Mouse (Mus musculus) lung, embryonic 14.5 days (tissue): Measurements from ENCODE around the gene Parp3. TPM values are rescaled to one million over a fixed set of nuclear protein-coding genes. Genes with fewer than 3 reads are reported as not detected.

Experiments used
- ATAC-seq: fragments of 200-750 bp; cut with Nextera tagmentation; 2 replicates; pipeline ENCODE4 v1.8.0; 2017; ENCODE audit warnings: mild to moderate bottlenecking, moderate TSS enrichment, moderate library complexity; ENCODE audit not compliant: insufficient read depth
- DNase-seq: peaks from one replicate; pipeline ENCODE4 v3.0.0-alpha.2; 2015
- H3K27ac ChIP-seq: fragments of 300-500 bp; sonication (generic); 2 replicates; pipeline ENCODE4 v1.5.1; 2014; ENCODE audit warnings: low read depth, mild to moderate bottlenecking, moderate library complexity
- H3K27me3 ChIP-seq: fragments of 300-500 bp; sonication (generic); 2 replicates; pipeline ENCODE4 v1.6.1; 2014; ENCODE audit warnings: low read length, control low read depth; ENCODE audit not compliant: insufficient read depth
- H3K36me3 ChIP-seq: fragments of 300-500 bp; sonication (generic); 2 replicates; pipeline ENCODE4 v1.6.1; 2014; ENCODE audit warnings: control low read depth; ENCODE audit not compliant: insufficient read depth
- H3K4me1 ChIP-seq: fragments of 300-500 bp; sonication (generic); 2 replicates; pipeline ENCODE4 v1.6.1; 2014; ENCODE audit warnings: antibody characterized with exemption, control low read depth; ENCODE audit not compliant: insufficient read depth
- H3K4me2 ChIP-seq: fragments of 300-500 bp; sonication (generic); 2 replicates; pipeline ENCODE4 v1.6.1; 2014; ENCODE audit warnings: mild to moderate bottlenecking
- H3K4me3 ChIP-seq: fragments of 300-500 bp; sonication (generic); 2 replicates; pipeline ENCODE4 v1.5.1; 2014; ENCODE audit warnings: low read depth, low read length
- H3K9ac ChIP-seq: fragments of 300-500 bp; sonication (generic); 2 replicates; pipeline ENCODE4 v1.6.1; 2014
- H3K9me3 ChIP-seq: fragments of 300-500 bp; sonication (generic); 2 replicates; pipeline ENCODE4 v1.6.1; 2016; ENCODE audit warnings: low read depth, low read length, control low read depth
- CTCF ChIP-seq: IDR thresholded peaks from 2 replicates; pipeline ENCODE4 v1.5.1; 2016; ENCODE audit warnings: antibody characterized with exemption, low read depth
- WGBS: fragments of 180-500 bp; shearing (Covaris S2); extraction: QIAGEN DNeasy Blood & Tissue Kit; methylation state at CpG from one replicate; pipeline ENCODE4 v1.1.7; 2014; 5-methylcytosine and 5-hydroxymethylcytosine counted together
- polyA plus RNA-seq: library from polyadenylated mRNA; unstranded; fragments of >200 nt; fragmentation: Nextera tagmentation; extraction: Ambion mirVana; gene quantifications from 2 replicates; pipeline ENCODE4 v1.2.1, GENCODE M21; 2014

Parp3 gene
- polyA plus RNA-seq, 1 experiment from 2014 or later = 2.4 TPM

DNA sequence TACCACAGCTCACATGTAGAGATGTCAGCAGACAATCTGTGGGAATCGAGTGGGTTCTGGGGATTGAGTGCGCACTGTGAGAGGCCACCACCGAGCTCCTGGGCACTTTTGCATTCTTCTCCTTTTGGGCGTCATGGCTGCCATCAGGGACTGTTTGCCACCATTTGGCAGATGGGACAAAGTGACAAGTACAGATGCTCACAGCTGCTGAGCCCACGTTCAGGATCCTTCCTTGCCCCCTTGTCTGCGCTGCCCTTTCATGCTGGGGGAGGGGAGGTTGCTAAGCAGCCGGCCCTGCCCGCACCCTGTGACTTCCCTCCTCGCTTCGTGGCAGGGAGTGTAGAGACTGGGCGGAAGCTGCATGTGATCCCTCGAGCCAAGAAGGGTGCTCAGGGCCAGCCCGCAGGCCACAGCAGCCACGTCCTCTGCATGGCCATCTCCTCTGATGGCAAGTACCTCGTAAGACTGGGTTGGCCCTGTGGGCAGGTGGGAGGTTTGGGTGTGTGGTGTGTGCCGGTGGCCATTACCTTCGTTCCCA, 5.9 kb upstream of the Parp3 start:
- DNase-seq (no peak), ATAC-seq (no peak)
- Histone ChIP-seq H3K36me3 (peaks cover 56% of the 10 kb centered on the region), H3K4me2 (no peak overlapping the region), H3K27ac (no peak overlapping the region), H3K4me1 (0 out of 2 replicates have a peak, but pooled peaks cover 2% of the 10 kb centered on the region), H3K4me3 (no peak overlapping the region), H3K9me3 (no peaks in the 10 kb centered on the region), H3K9ac (no peak overlapping the region), H3K27me3 (no peaks in the 10 kb centered on the region)
- 85% methylated on average over 17 of the region's 17 CpGs for WGBS
- no peak for TF ChIP-seq CTCF

DNA sequence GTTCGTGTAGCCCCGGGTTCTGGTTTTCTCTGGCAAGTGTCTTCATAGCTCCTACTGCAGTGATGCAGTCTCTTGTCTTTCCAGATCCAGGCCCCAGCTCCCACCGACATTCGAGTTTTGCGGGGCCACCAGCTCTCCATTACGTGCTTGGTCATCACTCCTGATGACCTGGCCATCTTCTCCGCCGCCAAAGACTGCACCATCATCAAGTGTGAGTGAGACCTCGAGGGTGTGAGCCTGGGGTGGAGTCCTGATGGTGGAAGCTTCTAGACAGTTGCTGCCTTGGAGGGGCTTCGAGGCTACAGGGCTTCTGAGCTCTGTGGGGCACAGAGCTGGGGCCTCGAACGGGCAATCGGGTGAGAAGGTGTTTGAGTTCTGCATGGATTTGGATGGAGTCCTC, 4.9 kb upstream of the Parp3 start:
- H3K4me1 ChIP-seq = 0 out of 2 replicates have a peak, but pooled peaks cover 2% of the 10 kb centered on the region
- no peak for TF ChIP-seq CTCF
- no peak overlapping the region for H3K27ac ChIP-seq
- no peak overlapping the region for H3K4me2 ChIP-seq
- DNase-seq = no peak
- H3K4me3 ChIP-seq = no peak overlapping the region
- ATAC-seq = no peak
- H3K9ac ChIP-seq = no peak overlapping the region
- no peaks in the 10 kb centered on the region for H3K27me3 ChIP-seq
- H3K9me3 ChIP-seq = no peaks in the 10 kb centered on the region
- 86% methylated on average over 13 of the region's 13 CpGs for WGBS
- H3K36me3 ChIP-seq = peaks cover 56% of the 10 kb centered on the region

GRCm38 (mm10) chr9:106481075-106481474, 4.3 kb upstream of the Parp3 start:
- Histone ChIP-seq H3K4me2 (no peak overlapping the region), H3K9me3 (no peaks in the 10 kb centered on the region), H3K36me3 (peaks cover 51% of the 10 kb centered on the region), H3K27me3 (no peaks in the 10 kb centered on the region), H3K9ac (no peak overlapping the region), H3K4me1 (0 out of 2 replicates have a peak, but pooled peaks cover 7% of the 10 kb centered on the region), H3K27ac (no peak overlapping the region), H3K4me3 (no peak overlapping the region)
- WGBS = 96% methylated on average over 15 of the region's 15 CpGs
- ATAC-seq (no peak), DNase-seq (no peak)
- TF ChIP-seq CTCF = no peak

DNA sequence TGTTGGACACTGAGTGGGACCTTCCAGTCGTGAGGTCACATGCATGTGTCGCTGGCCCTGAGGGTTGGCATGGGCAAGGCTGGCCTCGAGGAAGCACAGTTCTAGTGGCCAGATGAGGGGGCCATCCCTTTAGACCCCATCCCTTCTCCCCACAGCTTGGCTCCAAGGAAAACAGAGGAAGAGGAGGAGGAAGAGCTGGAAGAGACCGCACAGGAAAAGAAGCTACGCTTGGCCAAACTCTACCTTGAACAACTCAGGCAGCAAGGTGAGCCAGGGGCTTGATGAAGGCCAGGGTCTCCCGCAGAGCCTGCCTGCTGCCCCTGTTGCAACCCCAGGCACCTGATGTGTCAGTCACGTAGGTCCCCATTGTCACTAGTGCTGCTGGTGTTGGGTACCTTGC, 3.8 kb upstream of the Parp3 start:
- Histone ChIP-seq H3K27ac (no peak overlapping the region), H3K9me3 (no peaks in the 10 kb centered on the region), H3K4me2 (no peak overlapping the region), H3K9ac (no peak overlapping the region), H3K36me3 (peaks cover 46% of the 10 kb centered on the region), H3K4me1 (0 out of 2 replicates have a peak, but pooled peaks cover 9% of the 10 kb centered on the region), H3K4me3 (no peak overlapping the region), H3K27me3 (no peaks in the 10 kb centered on the region)
- no peak for DNase-seq
- 92% methylated on average over 7 of the region's 7 CpGs for WGBS
- TF ChIP-seq CTCF = no peak
- no peak for ATAC-seq

GRCm38 (mm10) chr9:106478101-106478500, 1.4 kb upstream of the Parp3 start:
- Histone ChIP-seq H3K4me3 (peak overlapping the region; percentile 60), H3K9me3 (no peaks in the 10 kb centered on the region), H3K4me2 (peak overlapping the region; percentile 91), H3K36me3 (peaks cover 21% of the 10 kb centered on the region), H3K27ac (no peak overlapping the region), H3K4me1 (peaks cover 15% of the 10 kb centered on the region), H3K9ac (peak overlapping the region; percentile 63; the same call in 1 of the 2 replicates), H3K27me3 (no peaks in the 10 kb centered on the region)
- DNase-seq (no peak), ATAC-seq (no peak)
- no peak for TF ChIP-seq CTCF
- 76% methylated on average over 9 of the region's 9 CpGs for WGBS

- peaks cover 15% of the 10 kb centered on the region for H3K4me1 ChIP-seq
- peak overlapping the region; percentile 60 for H3K4me3 ChIP-seq
- H3K36me3 ChIP-seq = peaks cover 17% of the 10 kb centered on the region
- no peak overlapping the region for H3K27ac ChIP-seq
- DNase-seq = no peak
- WGBS = 2% methylated on average over 16 of the region's 16 CpGs
- ATAC-seq = no peak
- TF ChIP-seq CTCF = no peak
- H3K27me3 ChIP-seq = no peaks in the 10 kb centered on the region
- peak overlapping the region; percentile 91 for H3K4me2 ChIP-seq
- peak overlapping the region; percentile 63 for H3K9ac ChIP-seq
- H3K9me3 ChIP-seq = no peaks in the 10 kb centered on the region
Observed at GRCm38 (mm10) chr9:106477649-106478048, 900 bp upstream of the Parp3 start.

DNA sequence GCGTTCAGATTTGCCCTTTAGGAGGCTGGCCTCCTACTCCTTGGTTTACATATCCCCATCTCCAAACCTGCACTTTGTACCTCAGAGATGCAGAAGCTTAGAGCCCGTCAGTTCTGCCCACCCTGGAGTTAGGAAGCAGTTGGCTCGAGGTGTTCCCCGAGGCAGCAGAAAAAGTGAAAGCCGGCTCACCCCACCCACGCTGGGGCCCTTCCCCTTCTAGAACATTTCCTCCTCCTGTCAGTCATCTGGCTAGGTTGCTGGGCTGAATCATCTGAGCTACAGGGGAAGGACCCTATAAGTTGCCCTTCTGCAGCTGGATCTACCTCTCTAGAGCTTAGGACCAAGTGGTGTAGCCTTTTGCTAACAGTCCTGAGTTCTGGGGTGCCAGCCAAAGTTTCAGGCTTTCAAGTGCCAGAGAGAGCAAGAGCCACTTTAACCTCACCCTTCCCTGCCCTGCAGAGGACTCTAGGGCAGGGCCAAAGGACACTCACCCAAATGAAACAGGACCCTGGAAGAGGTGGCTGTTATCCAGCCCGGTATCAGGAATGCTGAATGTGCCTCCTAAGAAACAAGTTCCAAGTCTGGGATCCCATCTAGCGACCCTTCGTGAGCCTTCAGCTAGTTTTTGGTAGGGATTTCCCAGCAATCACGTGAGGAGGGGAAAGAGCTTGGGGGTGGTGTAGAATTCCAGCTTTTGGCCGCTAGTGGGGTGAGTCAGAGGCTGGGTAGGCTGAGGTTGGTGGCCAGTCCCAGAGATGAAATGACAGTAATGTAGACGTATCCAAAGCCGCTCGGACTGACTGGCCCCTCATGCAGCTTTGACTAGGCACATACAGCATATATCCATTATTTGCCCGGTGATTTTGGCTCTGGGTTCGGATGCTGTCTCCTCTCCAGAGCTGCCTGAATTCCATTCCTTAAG, 486 bp downstream of the Parp3 start:
- peaks cover 15% of the 10 kb centered on the region for H3K4me1 ChIP-seq
- H3K27ac ChIP-seq = peak overlapping the region; percentile 71; the same call in 1 of the 2 replicates
- 24% methylated on average over 16 of the region's 16 CpGs for WGBS
- no peak overlapping the region; the same call in none of the 2 replicates for H3K4me3 ChIP-seq
- no peak for TF ChIP-seq CTCF
- H3K36me3 ChIP-seq = peaks cover 8% of the 10 kb centered on the region; the same call in 1 of the 2 replicates
- peak overlapping the region; percentile 34; the same call in 1 of the 2 replicates for H3K9ac ChIP-seq
- DNase-seq (peak; percentile 70), ATAC-seq (peak; percentile 53)
- H3K9me3 ChIP-seq = no peaks in the 10 kb centered on the region
- H3K4me2 ChIP-seq = peak overlapping the region; percentile 53
- no peaks in the 10 kb centered on the region for H3K27me3 ChIP-seq
